Mouse (Mus musculus) limb, embryonic 11.5 days (tissue): ENCODE data around the gene Zmynd12. TPM values are rescaled to one million over a fixed set of nuclear protein-coding genes. Genes with fewer than 3 reads are reported as not detected.
A peak's percentile ranks its signal among the peaks of the same experiment; 100 is the strongest.

ENCODE experiments used
- ATAC-seq: fragments of 200-750 bp; cut with Nextera tagmentation; 2 replicates; pipeline ENCODE4 v1.8.0; 2017; ENCODE audit warnings: low read depth; ENCODE audit not compliant: insufficient number of reproducible peaks, low FRiP score, low TSS enrichment
- DNase-seq: peaks from one replicate; pipeline ENCODE4 v3.0.0-alpha.2; 2015; ENCODE audit warnings: low spot score
- H3K27ac ChIP-seq: fragments of 300-500 bp; sonication (generic); replicated peaks from 2 replicates; pipeline ENCODE4 v1.5.1; 2014; ENCODE audit warnings: low read depth, mild to moderate bottlenecking, low read length
- H3K27me3 ChIP-seq: fragments of 300-500 bp; sonication (generic); 2 replicates; pipeline ENCODE4 v1.6.1; 2014; ENCODE audit warnings: mild to moderate bottlenecking, low read length, mixed read lengths; ENCODE audit not compliant: control insufficient read depth, insufficient read depth
- H3K36me3 ChIP-seq: fragments of 300-500 bp; sonication (generic); 2 replicates; pipeline ENCODE4 v1.6.1; 2014; ENCODE audit warnings: mild to moderate bottlenecking, low read length, moderate library complexity, mixed read lengths; ENCODE audit not compliant: control insufficient read depth, insufficient read depth
- H3K4me1 ChIP-seq: fragments of 300-500 bp; sonication (generic); 2 replicates; pipeline ENCODE4 v1.6.1; 2014; ENCODE audit warnings: low read length, mixed read lengths; ENCODE audit not compliant: control insufficient read depth, insufficient read depth
- H3K4me2 ChIP-seq: fragments of 300-500 bp; sonication (generic); 2 replicates; pipeline ENCODE4 v1.6.1; 2014; ENCODE audit warnings: low read depth, mild to moderate bottlenecking, moderate library complexity; ENCODE audit not compliant: severe bottlenecking
- H3K4me3 ChIP-seq: fragments of 300-500 bp; sonication (generic); 2 replicates; pipeline ENCODE4 v1.5.1; 2014; ENCODE audit warnings: low read depth, low read length
- H3K9ac ChIP-seq: fragments of 300-500 bp; sonication (generic); 2 replicates; pipeline ENCODE4 v1.6.1; 2014; ENCODE audit warnings: mild to moderate bottlenecking, low read length
- H3K9me3 ChIP-seq: fragments of 300-500 bp; sonication (generic); 2 replicates; pipeline ENCODE4 v1.6.1; 2016; ENCODE audit warnings: low read length; ENCODE audit not compliant: control insufficient read depth
- WGBS: fragments of 180-500 bp; shearing (Covaris S2); extraction: QIAGEN DNeasy Blood & Tissue Kit; methylation state at CpG from one replicate; pipeline ENCODE4 v1.1.7; 2014; 5-methylcytosine and 5-hydroxymethylcytosine counted together
- polyA plus RNA-seq: library from polyadenylated mRNA; unstranded; fragments of >200 nt; fragmentation: Nextera tagmentation; extraction: Ambion mirVana; gene quantifications from 2 replicates; pipeline ENCODE4 v1.2.1, GENCODE M21; 2014

Gene Zmynd12
- polyA plus RNA-seq, 1 experiment from 2014 or later: 0.36 TPM

DNA sequence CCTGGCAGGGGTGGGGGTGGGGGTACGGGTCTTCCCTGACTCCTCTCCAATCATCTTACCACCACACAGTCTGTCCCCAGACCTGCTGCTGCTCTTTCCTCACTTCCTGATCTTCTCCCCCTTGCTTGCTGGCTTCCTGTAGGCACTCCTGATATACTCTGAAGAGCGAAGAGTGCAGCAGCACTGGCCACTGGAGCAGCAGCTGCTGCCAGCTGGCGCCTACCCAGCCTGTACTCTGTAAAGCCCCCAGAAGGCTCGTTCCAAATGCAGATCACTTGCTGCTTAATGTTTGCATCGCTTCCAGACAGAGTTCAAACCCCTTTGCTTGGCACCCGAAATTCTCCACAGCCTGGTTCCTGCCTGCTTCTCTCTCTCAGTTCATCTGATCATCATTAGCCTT lies 9.8 kb upstream of the Zmynd12 start:
- H3K27ac ChIP-seq: no peak overlapping the region
- no peaks in the 10 kb centered on the region for H3K9me3 ChIP-seq
- 83% methylated on average over 6 of the region's 6 CpGs for WGBS
- ATAC-seq (no peak), DNase-seq (no peak)
- H3K36me3 ChIP-seq: no peaks in the 10 kb centered on the region
- peaks cover 3% of the 10 kb centered on the region for H3K4me1 ChIP-seq
- H3K27me3 ChIP-seq: no peaks in the 10 kb centered on the region
- H3K4me2 ChIP-seq: no peak overlapping the region
- H3K4me3 ChIP-seq: no peak overlapping the region
- H3K9ac ChIP-seq: no peak overlapping the region

DNA sequence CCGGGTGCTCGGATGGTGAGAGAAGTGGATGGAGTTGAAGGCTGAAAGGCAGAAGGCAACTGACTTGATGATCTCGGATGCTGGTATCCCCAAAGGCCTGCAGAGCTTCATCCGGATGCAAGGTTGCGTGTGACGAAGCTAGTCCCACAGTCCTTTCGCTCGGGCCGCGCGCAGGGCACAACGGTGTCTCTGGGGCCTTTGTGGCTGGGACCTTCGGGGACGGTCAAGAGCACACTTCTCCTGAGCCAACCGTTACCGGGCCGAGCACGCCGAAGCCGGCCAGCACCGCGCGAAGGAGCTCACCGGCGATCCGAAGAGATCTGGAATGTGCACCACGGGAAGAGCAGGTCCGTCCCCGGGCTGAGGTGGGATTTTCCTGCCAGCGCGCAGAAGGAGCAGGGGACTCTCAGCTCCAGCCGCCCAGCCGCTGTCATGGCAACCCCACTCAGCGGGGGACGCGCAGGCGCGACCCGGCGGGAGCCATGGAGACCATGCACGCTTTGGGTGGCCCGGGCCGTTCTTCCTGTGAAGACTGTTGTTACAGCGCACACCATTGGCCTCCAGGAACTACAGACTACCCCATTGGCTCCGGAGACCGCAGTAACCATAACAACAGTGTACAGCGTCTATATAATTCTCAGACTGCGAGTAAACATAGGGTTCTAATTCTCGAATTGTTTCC lies 7.4 kb upstream of the Zmynd12 start, which contains the start of gene Ccdc30:
Gene Ccdc30 (minus strand): TSS at position 450 of the 682 bp plus-strand sequence.
- H3K9ac ChIP-seq: peak within 1 kb of the TSS; percentile 60
- H3K27me3 ChIP-seq: no peaks in the 10 kb centered on the region
- H3K4me3 ChIP-seq: peak within 1 kb of the TSS; percentile 56
- no peaks in the 10 kb centered on the region for H3K9me3 ChIP-seq
- WGBS: 2% methylated on average over 49 of the region's 49 CpGs
- peak; percentile 100 for ATAC-seq
- peak within 1 kb of the TSS; percentile 85 for H3K4me2 ChIP-seq
- DNase-seq: peak; percentile 97
- no peaks in the 10 kb centered on the region for H3K36me3 ChIP-seq
- H3K27ac ChIP-seq: no peak within 1 kb of the TSS
- H3K4me1 ChIP-seq: peaks cover 3% of the 10 kb centered on the region

DNA sequence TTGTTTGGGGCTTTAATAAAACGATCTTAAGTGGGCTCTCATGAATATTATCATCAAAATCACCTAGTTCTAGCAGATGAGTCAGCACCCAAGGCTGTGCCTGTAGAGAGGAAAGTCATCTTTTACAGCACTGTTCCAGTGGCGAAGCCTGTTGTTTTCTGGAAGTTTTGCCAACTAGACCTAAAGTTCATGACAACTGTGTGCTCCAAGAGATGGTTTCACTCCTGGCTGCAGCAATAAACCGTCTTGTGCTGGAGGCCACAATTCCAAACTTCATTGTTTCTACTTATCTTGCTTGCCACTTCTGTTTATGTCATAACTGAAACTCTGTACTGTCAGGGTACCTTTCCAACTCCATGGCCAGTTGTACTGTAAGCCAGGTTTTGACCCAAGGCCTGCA lies 5.3 kb upstream of the Zmynd12 start:
- Histone ChIP-seq H3K9me3 (no peaks in the 10 kb centered on the region), H3K36me3 (no peaks in the 10 kb centered on the region), H3K4me2 (no peak overlapping the region), H3K27me3 (no peaks in the 10 kb centered on the region), H3K27ac (no peak overlapping the region), H3K4me3 (no peak overlapping the region), H3K9ac (no peak overlapping the region), H3K4me1 (peaks cover 11% of the 10 kb centered on the region)
- WGBS: 82% methylated on average over 3 of the region's 3 CpGs
- ATAC-seq (no peak), DNase-seq (no peak)

DNA sequence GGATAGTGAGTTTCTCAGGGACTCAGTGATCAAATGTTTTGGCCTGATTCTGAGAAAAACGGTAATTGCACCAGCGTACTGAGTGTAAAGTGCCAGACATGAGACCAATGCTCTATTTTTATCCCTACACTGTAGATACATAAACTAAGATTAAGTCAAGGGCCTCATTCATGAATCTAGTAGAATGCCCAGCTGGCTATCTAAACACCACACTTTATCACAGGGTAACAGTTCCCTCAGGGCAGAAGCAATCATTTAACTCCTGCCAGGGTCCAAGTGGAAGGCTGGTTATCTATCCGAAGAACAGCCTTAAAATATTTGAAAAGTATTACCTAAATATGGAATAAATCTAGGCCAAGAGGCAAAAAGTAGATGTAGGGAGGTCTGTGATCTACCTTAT lies 4.7 kb upstream of the Zmynd12 start:
- no peaks in the 10 kb centered on the region for H3K36me3 ChIP-seq
- 90% methylated on average over 3 of the region's 3 CpGs for WGBS
- H3K9me3 ChIP-seq: no peaks in the 10 kb centered on the region
- DNase-seq (no peak), ATAC-seq (no peak)
- no peaks in the 10 kb centered on the region for H3K27me3 ChIP-seq
- no peak overlapping the region for H3K9ac ChIP-seq
- H3K4me3 ChIP-seq: no peak overlapping the region
- H3K4me1 ChIP-seq: peaks cover 11% of the 10 kb centered on the region
- no peak overlapping the region for H3K4me2 ChIP-seq
- no peak overlapping the region for H3K27ac ChIP-seq

DNA sequence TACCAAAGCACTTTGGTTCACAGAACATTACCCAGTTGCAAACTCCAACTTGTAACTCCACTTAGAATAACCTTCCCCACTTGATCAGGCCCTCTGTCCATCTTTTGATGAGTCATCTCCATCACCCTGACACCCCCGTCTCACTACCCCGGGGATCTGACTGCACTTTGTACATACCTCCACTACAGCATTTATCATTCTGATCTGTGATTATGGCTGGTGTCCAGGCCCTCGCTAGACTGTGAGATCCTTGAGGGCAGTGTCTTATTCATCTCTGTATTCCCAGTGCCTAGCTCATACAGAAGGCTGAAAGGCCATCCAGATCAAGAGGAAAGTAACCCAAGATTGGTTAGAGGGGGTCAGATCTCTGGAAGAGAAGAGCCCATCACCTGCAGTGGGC lies 1.4 kb upstream of the Zmynd12 start:
- peak overlapping the region; percentile 82; the same call in 1 of the 2 replicates for H3K9ac ChIP-seq
- WGBS: 60% methylated on average over 3 of the region's 3 CpGs
- H3K27ac ChIP-seq: no peak overlapping the region

DNA sequence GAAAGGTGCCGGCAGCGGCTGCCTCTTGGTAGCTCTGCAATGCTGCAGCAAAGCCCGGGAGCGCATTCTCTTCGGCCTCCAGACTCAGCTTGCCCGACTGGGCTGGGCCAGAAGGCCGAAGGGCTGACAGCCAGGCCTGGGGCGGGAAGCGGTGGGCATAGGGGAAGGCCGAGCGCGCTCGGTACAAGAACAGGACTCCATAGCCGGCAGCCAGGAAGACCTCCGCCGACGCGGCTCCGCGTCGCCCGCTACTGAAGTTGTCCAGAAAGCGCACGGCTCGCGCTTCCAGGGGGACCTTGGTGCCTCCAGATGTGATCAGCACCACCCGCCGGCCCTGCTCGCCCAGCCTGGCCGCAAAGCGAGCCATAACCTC lies 707 bp upstream of the Zmynd12 start:
- Histone ChIP-seq H3K4me3 (peak overlapping the region; percentile 80), H3K4me2 (peak overlapping the region; percentile 88), H3K9ac (peak overlapping the region; percentile 82), H3K4me1 (peaks cover 10% of the 10 kb centered on the region; the same call in 1 of the 2 replicates), H3K27ac (peak overlapping the region; percentile 72), H3K27me3 (no peaks in the 10 kb centered on the region), H3K9me3 (no peaks in the 10 kb centered on the region), H3K36me3 (no peaks in the 10 kb centered on the region)
- ATAC-seq (peak; percentile 65), DNase-seq (no peak)
- WGBS: 2% methylated on average over 31 of the region's 31 CpGs

More for the DNA sequence above, 1.4 kb upstream of the Zmynd12 start:
- no peak for DNase-seq
- no peaks in the 10 kb centered on the region for H3K9me3 ChIP-seq
- H3K4me2 ChIP-seq: peak overlapping the region; percentile 88
- no peaks in the 10 kb centered on the region for H3K27me3 ChIP-seq
- no peak for ATAC-seq
- H3K4me3 ChIP-seq: peak overlapping the region; percentile 80
- no peaks in the 10 kb centered on the region for H3K36me3 ChIP-seq
- peaks cover 10% of the 10 kb centered on the region; the same call in 1 of the 2 replicates for H3K4me1 ChIP-seq

DNA sequence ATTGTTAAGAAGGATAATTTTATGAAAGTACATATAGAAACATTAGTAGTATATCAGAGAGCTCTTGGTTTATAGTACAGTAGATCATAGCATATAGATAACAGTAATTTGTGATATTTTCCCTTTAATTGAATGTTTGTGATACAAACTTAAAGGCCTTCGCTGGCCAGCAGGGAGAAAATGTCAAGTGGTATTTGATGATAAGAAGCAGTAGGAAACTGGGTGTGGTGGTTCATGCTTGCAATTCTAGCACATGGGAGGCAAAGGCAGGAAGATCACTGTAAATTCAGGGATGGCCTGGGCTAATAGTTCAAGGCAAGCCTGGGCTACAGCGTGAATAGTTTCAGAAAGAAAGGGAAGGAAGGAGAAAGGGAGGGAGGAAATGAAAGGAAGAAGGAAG lies 2.5 kb downstream of the Zmynd12 start:
- peaks cover 10% of the 10 kb centered on the region; the same call in 1 of the 2 replicates for H3K4me1 ChIP-seq
- no peaks in the 10 kb centered on the region for H3K9me3 ChIP-seq
- no peak overlapping the region for H3K27ac ChIP-seq
- no peak overlapping the region for H3K4me2 ChIP-seq
- no peak overlapping the region for H3K9ac ChIP-seq
- no peak for ATAC-seq
- no peaks in the 10 kb centered on the region for H3K27me3 ChIP-seq
- no peak for DNase-seq
- no peak overlapping the region for H3K4me3 ChIP-seq
- 85% methylated on average over 2 of the region's 2 CpGs for WGBS
- no peaks in the 10 kb centered on the region for H3K36me3 ChIP-seq

DNA sequence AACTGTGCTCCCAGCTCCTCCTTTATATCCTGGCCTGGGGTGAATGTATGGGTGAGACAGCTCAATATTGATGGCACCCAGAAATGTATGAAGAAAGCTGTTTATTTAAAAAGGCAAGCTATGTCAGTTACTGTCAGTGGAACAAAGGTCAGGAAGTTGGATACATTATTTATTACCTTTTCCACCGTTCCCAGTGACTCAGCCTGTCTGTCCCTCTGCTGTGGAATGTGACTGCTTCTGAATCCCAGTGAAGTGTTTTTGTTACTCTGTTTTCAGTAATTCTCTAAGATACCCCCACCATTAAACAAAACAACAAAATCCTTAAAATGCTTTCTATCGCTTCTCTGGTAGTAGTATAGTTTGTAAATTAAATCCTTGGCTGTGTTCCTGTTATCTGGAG lies 3.0 kb downstream of the Zmynd12 start:
- no peak for ATAC-seq

More for the DNA sequence above, 3.0 kb downstream of the Zmynd12 start:
- Histone ChIP-seq H3K27ac (no peak overlapping the region), H3K27me3 (no peaks in the 10 kb centered on the region), H3K9me3 (no peaks in the 10 kb centered on the region), H3K4me2 (no peak overlapping the region), H3K4me1 (peaks cover 10% of the 10 kb centered on the region; the same call in 1 of the 2 replicates), H3K9ac (no peak overlapping the region), H3K36me3 (no peaks in the 10 kb centered on the region), H3K4me3 (no peak overlapping the region)
- DNase-seq: no peak
- WGBS: 55% methylated on average over 2 of the region's 2 CpGs
